Mouse (Mus musculus): ENCODE data around the gene Herc4. TPM values are rescaled to one million over a fixed set of nuclear protein-coding genes. Genes with fewer than 3 reads are reported as not detected.

Gene Herc4
- polyA plus RNA-seq, 1 experiment from 2014 or later, result 23.9 TPM

GRCm38 (mm10) chr10:63308582-63309366, 65.2 kb downstream of the Herc4 start:
- no peaks in the 10 kb centered on the region for H3K9me3 ChIP-seq (replicated peaks)
- H3K27ac ChIP-seq, result no peak overlapping the region
- H3K27me3 ChIP-seq, result no peaks in the 10 kb centered on the region
- no peaks in the 10 kb centered on the region for H3K4me1 ChIP-seq (replicated peaks)
- WGBS (ENCODE audit: insufficient replicate concordance), result 34% methylated on average over 10 of the region's 10 CpGs
- H3K9ac ChIP-seq, result no peak overlapping the region
- H3K4me2 ChIP-seq, result no peak overlapping the region
- H3K36me3 ChIP-seq, result peaks cover 76% of the 10 kb centered on the region
- ATAC-seq (ENCODE audit: low read depth) (peak; percentile 76), DNase-seq (peak; percentile 75)
- no peak overlapping the region for H3K4me3 ChIP-seq (replicated peaks)

GRCm38 (mm10) chr10:63313726-63314125, 70.1 kb downstream of the Herc4 start:
- H3K4me1 ChIP-seq (replicated peaks), result no peaks in the 10 kb centered on the region
- no peak for ATAC-seq (ENCODE audit: low read depth)
- H3K27me3 ChIP-seq, result no peaks in the 10 kb centered on the region
- WGBS (ENCODE audit: insufficient replicate concordance), result 79% methylated on average over 1 of the region's 1 CpGs
- H3K4me2 ChIP-seq, result no peak overlapping the region
- H3K36me3 ChIP-seq, result peaks cover 80% of the 10 kb centered on the region
- H3K9ac ChIP-seq, result no peak overlapping the region
- H3K9me3 ChIP-seq (replicated peaks), result no peaks in the 10 kb centered on the region
- no peak overlapping the region for H3K27ac ChIP-seq
- no peak overlapping the region for H3K4me3 ChIP-seq (replicated peaks)
- no peak for DNase-seq

- H3K36me3 ChIP-seq, result peaks cover 79% of the 10 kb centered on the region
Observed at GRCm38 (mm10) chr10:63327091-63327490, 83.5 kb downstream of the Herc4 start.

GRCm38 (mm10) chr10:63336901-63337300, 93.3 kb downstream of the Herc4 start:
- H3K4me1 ChIP-seq (replicated peaks), result peaks cover 32% of the 10 kb centered on the region
- H3K4me3 ChIP-seq (replicated peaks), result peak overlapping the region; percentile 89
- DNase-seq, result no peak
- peak overlapping the region; percentile 98 for H3K9ac ChIP-seq
- no peaks in the 10 kb centered on the region for H3K27me3 ChIP-seq
- H3K9me3 ChIP-seq (replicated peaks), result no peaks in the 10 kb centered on the region
- H3K4me2 ChIP-seq, result peak overlapping the region; percentile 97
- no peak for ATAC-seq (ENCODE audit: low read depth)
- no peak overlapping the region for H3K27ac ChIP-seq
- H3K36me3 ChIP-seq, result peaks cover 42% of the 10 kb centered on the region
- WGBS (ENCODE audit: insufficient replicate concordance), result 72% methylated on average over 13 of the region's 13 CpGs

More at GRCm38 (mm10) chr10:63327091-63327490, 83.5 kb downstream of the Herc4 start:
- no peaks in the 10 kb centered on the region for H3K4me1 ChIP-seq (replicated peaks)
- no peak overlapping the region for H3K4me2 ChIP-seq
- DNase-seq, result no peak
- no peaks in the 10 kb centered on the region for H3K9me3 ChIP-seq (replicated peaks)
- no peak overlapping the region for H3K27ac ChIP-seq
- 93% methylated on average over 1 of the region's 1 CpGs for WGBS (ENCODE audit: insufficient replicate concordance)
- ATAC-seq (ENCODE audit: low read depth), result no peak
- H3K9ac ChIP-seq, result no peak overlapping the region
- H3K4me3 ChIP-seq (replicated peaks), result no peak overlapping the region
- H3K27me3 ChIP-seq, result no peaks in the 10 kb centered on the region

GRCm38 (mm10) chr10:63337326-63337725, 93.7 kb downstream of the Herc4 start:
- Histone ChIP-seq H3K4me2 (peak overlapping the region; percentile 97), H3K27me3 (no peaks in the 10 kb centered on the region), H3K9ac (peak overlapping the region; percentile 98), H3K9me3 (replicated peaks) (no peaks in the 10 kb centered on the region), H3K4me3 (replicated peaks) (peak overlapping the region; percentile 89), H3K27ac (no peak overlapping the region), H3K4me1 (replicated peaks) (peaks cover 32% of the 10 kb centered on the region), H3K36me3 (peaks cover 39% of the 10 kb centered on the region)
- 22% methylated on average over 5 of the region's 5 CpGs for WGBS (ENCODE audit: insufficient replicate concordance)
- DNase-seq (no peak), ATAC-seq (ENCODE audit: low read depth) (no peak)

- H3K4me1 ChIP-seq (replicated peaks), result peaks cover 32% of the 10 kb centered on the region
- peak overlapping the region; percentile 98 for H3K9ac ChIP-seq
- WGBS (ENCODE audit: insufficient replicate concordance), result under 1% methylated on average over 93 of the region's 113 CpGs
- ATAC-seq (ENCODE audit: low read depth), result peak; percentile 73
- H3K4me2 ChIP-seq, result peak overlapping the region; percentile 97
- no peaks in the 10 kb centered on the region for H3K27me3 ChIP-seq
- H3K27ac ChIP-seq, result peak overlapping the region; percentile 90
- peak; percentile 47 for DNase-seq
- peaks cover 31% of the 10 kb centered on the region for H3K36me3 ChIP-seq
- H3K9me3 ChIP-seq (replicated peaks), result no peaks in the 10 kb centered on the region
- peak overlapping the region; percentile 89 for H3K4me3 ChIP-seq (replicated peaks)
Observed at GRCm38 (mm10) chr10:63337951-63338836, 94.6 kb downstream of the Herc4 start.

GRCm38 (mm10) chr10:63338914-63339643, 95.5 kb downstream of the Herc4 start:
- Histone ChIP-seq H3K4me2 (peak overlapping the region; percentile 97), H3K9me3 (replicated peaks) (no peaks in the 10 kb centered on the region), H3K4me3 (replicated peaks) (peak overlapping the region; percentile 89), H3K4me1 (replicated peaks) (peaks cover 32% of the 10 kb centered on the region), H3K36me3 (peaks cover 22% of the 10 kb centered on the region), H3K27ac (peak overlapping the region; percentile 90), H3K27me3 (no peaks in the 10 kb centered on the region), H3K9ac (peak overlapping the region; percentile 98)
- DNase-seq (peak; percentile 87), ATAC-seq (ENCODE audit: low read depth) (peak; percentile 97)
- under 1% methylated on average over 59 of the region's 74 CpGs for WGBS (ENCODE audit: insufficient replicate concordance)

- Histone ChIP-seq H3K9me3 (replicated peaks) (no peaks in the 10 kb centered on the region), H3K4me1 (replicated peaks) (peaks cover 27% of the 10 kb centered on the region), H3K4me3 (replicated peaks) (no peak overlapping the region), H3K4me2 (no peak overlapping the region), H3K36me3 (peaks cover 2% of the 10 kb centered on the region; the same call in 1 of the 2 replicates), H3K27me3 (no peaks in the 10 kb centered on the region), H3K9ac (no peak overlapping the region), H3K27ac (no peak overlapping the region)
- DNase-seq, result no peak
- ATAC-seq (ENCODE audit: low read depth), result no peak
- 38% methylated on average over 2 of the region's 2 CpGs for WGBS (ENCODE audit: insufficient replicate concordance)
Observed at GRCm38 (mm10) chr10:63341351-63341750, 97.7 kb downstream of the Herc4 start.

GRCm38 (mm10) chr10:63344751-63345150, 101.1 kb downstream of the Herc4 start:
- WGBS (ENCODE audit: insufficient replicate concordance), result 83% methylated on average over 3 of the region's 3 CpGs
- Histone ChIP-seq H3K4me1 (replicated peaks) (peaks cover 8% of the 10 kb centered on the region), H3K4me3 (replicated peaks) (no peak overlapping the region), H3K36me3 (no peaks in the 10 kb centered on the region), H3K9me3 (replicated peaks) (no peaks in the 10 kb centered on the region), H3K27me3 (no peaks in the 10 kb centered on the region), H3K27ac (no peak overlapping the region), H3K4me2 (no peak overlapping the region), H3K9ac (no peak overlapping the region)
- no peak for ATAC-seq (ENCODE audit: low read depth)
- DNase-seq, result no peak

GRCm38 (mm10) chr10:63348291-63348690, 104.7 kb downstream of the Herc4 start:
- H3K4me1 ChIP-seq (replicated peaks), result no peaks in the 10 kb centered on the region
- H3K9me3 ChIP-seq (replicated peaks), result no peaks in the 10 kb centered on the region
- H3K27ac ChIP-seq, result no peak overlapping the region
- H3K36me3 ChIP-seq, result no peaks in the 10 kb centered on the region
- 54% methylated on average over 3 of the region's 3 CpGs for WGBS (ENCODE audit: insufficient replicate concordance)
- peaks cover 5% of the 10 kb centered on the region; the same call in 1 of the 2 replicates for H3K27me3 ChIP-seq
- H3K9ac ChIP-seq, result no peak overlapping the region
- no peak overlapping the region for H3K4me3 ChIP-seq (replicated peaks)
- H3K4me2 ChIP-seq, result no peak overlapping the region
- DNase-seq (no peak), ATAC-seq (ENCODE audit: low read depth) (no peak)

GRCm38 (mm10) chr10:63350666-63351065, 107.1 kb downstream of the Herc4 start:
- 82% methylated on average over 7 of the region's 7 CpGs for WGBS (ENCODE audit: insufficient replicate concordance)
- Histone ChIP-seq H3K27ac (no peak overlapping the region), H3K9ac (no peak overlapping the region), H3K36me3 (no peaks in the 10 kb centered on the region), H3K4me3 (replicated peaks) (no peak overlapping the region), H3K4me2 (no peak overlapping the region), H3K4me1 (replicated peaks) (no peaks in the 10 kb centered on the region), H3K9me3 (replicated peaks) (no peaks in the 10 kb centered on the region), H3K27me3 (peaks cover 5% of the 10 kb centered on the region; the same call in 1 of the 2 replicates)
- ATAC-seq (ENCODE audit: low read depth) (no peak), DNase-seq (no peak)

All from liver, embryonic 13.5 days (tissue).